Mouse (Mus musculus) liver, postnatal 0 days (tissue): Measurements from ENCODE around the gene Pigt.

Experiments
- CTCF ChIP-seq: sonication (generic); IDR thresholded peaks from 2 replicates; pipeline ENCODE4 v1.5.1; 2016; ENCODE audit warnings: antibody characterized with exemption, low read depth
- EP300 ChIP-seq: IDR thresholded peaks from 2 replicates; pipeline ENCODE4 v1.6.1; 2016; ENCODE audit warnings: antibody characterized with exemption, low read depth, mild to moderate bottlenecking

GRCm38 (mm10) chr2:164487812-164488211 lies 9.5 kb upstream of the Pigt start:
- TF ChIP-seq CTCF (no peak), EP300 (no peak)
